Mouse (Mus musculus) small intestine, adult 2 months (tissue): ENCODE data around the gene Adamts15. TPM values are rescaled to one million over a fixed set of nuclear protein-coding genes. Genes with fewer than 3 reads are reported as not detected.

Experiments used
- H3K27ac ChIP-seq: fragments of 200-500 bp; 2 replicates; pipeline ENCODE4 v1.5.1; 2012; ENCODE audit warnings: low read depth, low read length, control low read depth, inconsistent platforms; ENCODE audit not compliant: insufficient read depth
- H3K27me3 ChIP-seq: fragments of 200-500 bp; 2 replicates; pipeline ENCODE4 v1.6.1; 2012; ENCODE audit warnings: mild to moderate bottlenecking, moderate library complexity, low read length, inconsistent platforms; ENCODE audit not compliant: control insufficient read depth, insufficient read depth
- H3K36me3 ChIP-seq: fragments of 200-500 bp; 2 replicates; pipeline ENCODE4 v1.6.1; 2012; ENCODE audit warnings: mild to moderate bottlenecking, low read length, control low read depth, inconsistent platforms; ENCODE audit not compliant: control insufficient read depth, insufficient read depth
- H3K4me1 ChIP-seq: fragments of 200-500 bp; 2 replicates; pipeline ENCODE4 v1.6.1; 2012; ENCODE audit warnings: low read length, inconsistent platforms, mixed read lengths; ENCODE audit not compliant: control insufficient read depth, insufficient read depth, insufficient read length
- H3K4me3 ChIP-seq: fragments of 200-500 bp; 2 replicates; pipeline ENCODE4 v1.5.1; 2012; ENCODE audit warnings: low read depth, mild to moderate bottlenecking, control low read depth, inconsistent platforms, low read length, moderate library complexity
- CTCF ChIP-seq: fragments of 200-500 bp; IDR thresholded peaks from 2 replicates; pipeline ENCODE4 v1.5.1; 2012; ENCODE audit warnings: low read depth, mild to moderate bottlenecking, control low read depth, inconsistent platforms, low read length, moderate library complexity, mixed read lengths; ENCODE audit not compliant: insufficient replicate concordance, insufficient read length; ENCODE audit errors: extremely low read depth
- POLR2A ChIP-seq: fragments of 200-500 bp; IDR thresholded peaks from 2 replicates; pipeline ENCODE4 v1.6.1; 2012; ENCODE audit warnings: low read depth, mild to moderate bottlenecking, control low read depth, inconsistent platforms, low read length, moderate library complexity
- WGBS: fragments of 180-500 bp; shearing (Covaris S2); methylation state at CpG from one replicate; pipeline ENCODE4 v1.1.7; 2018; 5-methylcytosine and 5-hydroxymethylcytosine counted together
- polyA plus RNA-seq: library from polyadenylated mRNA; depleted of rRNA; stranded (reverse); fragments of >200 nt; gene quantifications from 2 replicates; pipeline ENCODE4 v1.2.3, GENCODE M21; 2012; rRNA removed

Adamts15 gene
- polyA plus RNA-seq = 4.0 and 4.6 TPM in 2 replicates

DNA sequence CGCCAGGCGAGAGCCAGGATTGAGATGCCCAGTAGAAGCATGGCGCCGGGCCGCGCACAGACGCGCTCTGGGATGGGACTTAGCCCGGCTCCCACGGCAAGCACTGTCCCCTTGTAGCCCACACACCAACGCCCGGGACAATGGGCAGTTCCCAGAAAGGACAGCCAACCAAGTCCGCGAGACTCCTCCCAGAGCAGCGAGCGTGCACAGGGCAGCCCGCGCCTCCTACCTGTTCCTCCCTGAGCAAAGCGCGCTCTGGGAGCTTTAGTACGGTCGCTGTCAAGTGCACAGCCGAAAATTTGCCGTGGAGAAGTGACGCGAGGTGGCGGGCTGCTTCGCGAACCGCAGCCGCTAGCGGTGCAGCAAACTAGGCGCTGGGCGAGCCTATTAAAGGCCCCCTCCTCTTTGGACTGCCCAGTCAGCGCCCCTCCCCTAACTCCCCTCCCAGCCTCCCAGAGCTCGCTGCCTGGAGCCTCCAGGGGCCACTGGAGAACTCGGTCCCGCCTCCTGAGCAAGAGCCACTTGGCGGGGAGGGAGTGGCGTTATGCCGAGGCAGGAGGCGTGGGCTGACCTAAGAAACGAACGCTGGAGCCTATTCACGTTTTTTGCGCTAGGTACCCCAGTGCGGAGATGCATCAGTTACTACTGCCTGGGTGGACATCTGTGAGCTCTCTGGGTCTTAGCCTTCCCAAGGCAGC, at the start of gene Adamts15:
Adamts15 (minus strand) TSS at position 256 of the 698 bp plus-strand sequence.
- Histone ChIP-seq H3K4me3 (peak within 1 kb of the TSS; percentile 66), H3K4me1 (peaks cover 11% of the 10 kb centered on the region), H3K27ac (peak within 1 kb of the TSS; percentile 13; the same call in 1 of the 2 replicates), H3K36me3 (no peaks in the 10 kb centered on the region), H3K27me3 (no peaks in the 10 kb centered on the region)
- under 1% methylated on average over 47 of the region's 47 CpGs for WGBS
- TF ChIP-seq POLR2A = peak; percentile 47
- TF ChIP-seq CTCF = peak; percentile 23; the same call in 1 of the 2 replicates

DNA sequence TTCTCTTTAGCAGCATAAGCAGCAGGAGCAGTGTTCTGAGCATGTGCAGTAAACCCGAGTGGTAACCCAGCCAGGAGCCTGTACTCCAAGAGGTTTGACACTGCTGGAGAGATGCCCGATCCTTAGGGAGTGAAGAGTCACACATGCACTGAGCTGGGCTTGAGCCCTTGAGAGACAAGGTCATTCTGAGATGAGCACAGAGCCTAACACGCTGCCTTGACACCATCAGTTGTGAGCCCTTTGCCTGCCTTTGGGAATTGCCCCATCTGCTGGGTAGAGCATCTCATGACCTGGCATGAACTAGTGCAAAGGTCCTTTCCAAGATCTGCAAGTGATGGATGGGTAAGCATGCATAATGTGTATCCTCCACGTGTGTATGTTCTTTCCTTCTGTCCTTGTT, 49.7 kb upstream of the Adamts15 start:
- Histone ChIP-seq H3K27ac (no peak overlapping the region), H3K4me1 (no peaks in the 10 kb centered on the region), H3K27me3 (peaks cover 3% of the 10 kb centered on the region; the same call in 1 of the 2 replicates), H3K4me3 (no peak overlapping the region), H3K36me3 (no peaks in the 10 kb centered on the region)
- WGBS = 59% methylated on average over 4 of the region's 4 CpGs
- TF ChIP-seq CTCF = no peak
- TF ChIP-seq POLR2A = no peak

DNA sequence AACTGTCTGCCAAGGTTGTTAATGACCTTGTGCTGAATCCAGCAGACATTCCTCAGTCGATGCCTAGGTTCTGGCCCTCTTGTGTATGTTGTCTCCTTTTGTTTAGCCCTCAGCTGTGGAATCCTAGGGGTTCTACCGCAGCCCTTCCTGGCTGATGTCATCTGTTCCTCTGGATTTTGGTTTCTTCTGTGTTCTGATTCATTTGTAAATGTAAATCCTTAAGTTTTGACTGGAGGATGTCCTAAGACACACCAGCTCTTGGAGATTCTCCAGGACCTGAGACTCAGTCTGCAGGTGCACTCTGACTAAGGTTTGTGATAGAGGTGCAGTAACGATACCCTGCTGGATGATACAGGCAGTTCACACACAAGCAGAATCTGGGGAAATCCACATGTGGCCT, 47.7 kb upstream of the Adamts15 start:
- Histone ChIP-seq H3K4me3 (no peak overlapping the region), H3K4me1 (no peaks in the 10 kb centered on the region), H3K36me3 (no peaks in the 10 kb centered on the region), H3K27ac (no peak overlapping the region), H3K27me3 (peaks cover 3% of the 10 kb centered on the region; the same call in 1 of the 2 replicates)
- WGBS = 65% methylated on average over 3 of the region's 3 CpGs
- TF ChIP-seq POLR2A = no peak
- TF ChIP-seq CTCF = no peak

DNA sequence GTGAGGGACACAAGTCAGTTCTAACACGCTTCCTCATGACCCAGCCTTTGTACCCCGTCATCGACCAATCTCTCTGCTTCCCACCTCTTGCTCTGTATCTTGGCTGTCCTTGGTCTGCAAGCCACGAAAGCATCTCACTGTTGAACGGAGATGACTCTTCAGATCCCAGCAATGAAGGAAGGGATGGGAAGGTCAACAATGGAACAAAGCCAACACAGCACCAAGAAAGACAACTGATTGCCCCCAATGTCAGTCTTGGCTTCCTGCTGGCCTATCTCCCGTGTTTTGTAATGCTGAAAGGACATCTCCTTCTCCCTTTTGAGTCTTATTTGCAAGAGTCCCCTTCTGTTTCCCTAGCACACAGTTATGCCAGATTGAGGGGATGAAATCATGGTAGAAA, 45.9 kb upstream of the Adamts15 start:
- H3K4me3 ChIP-seq = no peak overlapping the region
- no peaks in the 10 kb centered on the region for H3K27me3 ChIP-seq
- no peaks in the 10 kb centered on the region for H3K4me1 ChIP-seq
- 60% methylated on average over 6 of the region's 6 CpGs for WGBS
- H3K36me3 ChIP-seq = no peaks in the 10 kb centered on the region
- TF ChIP-seq CTCF (no peak), POLR2A (no peak)
- no peak overlapping the region for H3K27ac ChIP-seq

DNA sequence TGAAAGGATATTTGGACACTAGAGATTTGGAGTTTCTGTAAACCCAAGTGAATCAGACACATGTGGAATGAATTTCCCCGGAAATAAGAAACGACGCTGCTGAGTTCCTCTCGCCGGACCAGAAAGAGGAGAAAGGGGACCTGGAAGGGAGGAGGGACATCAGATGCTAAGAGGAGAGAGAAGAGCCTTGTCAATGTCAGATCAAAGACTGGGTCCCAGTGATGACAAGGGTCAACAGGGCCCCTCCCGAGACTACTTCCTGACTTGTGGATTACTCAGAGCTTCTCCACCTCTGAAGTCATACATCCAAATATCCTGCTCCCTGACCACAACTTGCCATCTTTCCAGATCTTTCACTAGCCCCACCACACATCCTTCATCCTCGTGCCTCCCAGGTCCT, 44.6 kb upstream of the Adamts15 start:
- no peak for TF ChIP-seq CTCF
- no peak for TF ChIP-seq POLR2A
- Histone ChIP-seq H3K4me3 (no peak overlapping the region), H3K4me1 (no peaks in the 10 kb centered on the region), H3K27me3 (no peaks in the 10 kb centered on the region), H3K36me3 (no peaks in the 10 kb centered on the region), H3K27ac (no peak overlapping the region)
- WGBS = 60% methylated on average over 7 of the region's 7 CpGs

DNA sequence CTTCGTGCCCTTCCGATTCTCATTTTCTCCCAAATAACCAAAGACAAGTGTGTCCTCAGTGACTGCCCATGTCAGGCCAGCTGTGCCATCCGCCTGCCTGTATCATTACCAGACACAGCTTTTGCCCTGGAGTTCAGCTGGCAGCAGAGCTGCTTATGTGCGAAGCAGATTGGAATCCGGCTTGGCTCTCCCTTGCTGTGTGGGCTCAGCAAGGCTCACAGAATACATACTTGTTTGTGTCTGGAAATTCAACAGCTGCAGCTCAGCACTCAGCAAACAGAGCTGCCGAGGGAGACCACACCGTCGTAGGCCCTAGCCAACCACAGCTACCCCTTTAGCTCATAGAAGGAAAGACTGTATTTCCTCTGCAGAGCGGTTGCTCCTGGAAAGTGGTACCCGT, 42.4 kb upstream of the Adamts15 start:
- H3K27ac ChIP-seq = peak overlapping the region; percentile 14; the same call in 1 of the 2 replicates
- H3K4me3 ChIP-seq = no peak overlapping the region
- WGBS = 59% methylated on average over 10 of the region's 10 CpGs
- no peak for TF ChIP-seq POLR2A
- no peak for TF ChIP-seq CTCF
- no peaks in the 10 kb centered on the region for H3K27me3 ChIP-seq
- no peaks in the 10 kb centered on the region for H3K4me1 ChIP-seq
- H3K36me3 ChIP-seq = no peaks in the 10 kb centered on the region

DNA sequence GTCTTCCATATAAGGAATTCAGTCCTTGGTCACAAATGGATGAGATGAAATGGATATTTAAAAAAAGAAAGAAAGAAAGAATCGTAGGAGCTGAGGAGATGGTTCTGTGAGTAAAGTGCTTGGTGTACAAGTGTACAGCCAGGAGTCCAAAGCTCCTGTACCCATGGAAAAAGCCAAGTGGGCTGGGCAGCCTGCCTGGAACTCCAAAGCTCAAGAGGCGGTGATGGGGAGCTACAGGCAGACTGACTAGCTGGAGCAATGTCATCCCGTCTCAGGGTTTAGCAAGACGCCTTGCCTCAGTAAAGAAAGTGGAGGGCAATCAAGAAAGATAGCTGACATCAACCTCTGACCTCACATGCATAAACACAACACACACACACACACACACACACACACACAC, 41.5 kb upstream of the Adamts15 start:
- no peak overlapping the region for H3K27ac ChIP-seq
- no peaks in the 10 kb centered on the region for H3K4me1 ChIP-seq
- H3K4me3 ChIP-seq = no peak overlapping the region
- 68% methylated on average over 4 of the region's 4 CpGs for whole genome bisulfite sequencing
- no peaks in the 10 kb centered on the region for H3K27me3 ChIP-seq
- TF ChIP-seq CTCF (no peak), POLR2A (no peak)
- H3K36me3 ChIP-seq = no peaks in the 10 kb centered on the region
